Mouse (Mus musculus): ENCODE measurements at regions not wholly inside any gene's neighbourhood (a gene's known extent, or its start where the extent isn't known, plus 50 kb on each side); places are given as distances from the start of the nearest gene placed in this dataset.

DNA sequence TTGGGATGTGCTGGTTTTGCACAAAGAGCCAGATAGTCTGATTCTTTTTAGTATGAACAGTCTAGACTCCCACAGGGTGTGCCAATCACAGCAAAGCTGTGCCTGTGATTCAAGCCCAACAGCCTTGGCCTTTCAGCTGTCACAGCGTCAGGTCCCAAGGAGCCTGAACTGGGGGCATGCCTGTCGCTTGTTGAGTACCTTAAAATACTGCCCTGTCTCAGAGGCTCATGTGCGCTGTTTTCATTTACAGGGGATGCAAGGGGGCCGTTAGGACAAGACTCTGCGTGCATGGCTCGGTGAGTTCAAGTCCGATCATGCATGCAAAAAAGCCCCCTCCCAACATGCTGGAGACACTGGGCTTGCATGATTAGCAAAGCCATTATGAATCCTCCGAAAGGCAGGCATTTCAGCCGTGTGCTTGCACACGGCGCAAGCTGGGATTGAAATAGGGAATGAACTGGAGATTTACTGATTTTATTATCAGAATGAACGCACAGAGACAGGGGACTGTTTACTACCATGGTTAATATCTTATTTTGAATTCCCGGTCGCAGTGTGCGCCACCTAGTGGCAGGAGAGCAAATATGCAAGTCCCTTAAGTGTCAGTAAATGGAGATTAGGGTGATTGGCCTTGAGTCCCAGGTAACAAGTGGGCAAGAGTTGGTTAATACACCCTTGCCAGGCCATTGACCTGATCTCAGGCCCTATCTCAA lies 332.8 kb upstream of the Camk1g start:
- no peak for DNase-seq (ENCODE audit: low read depth)

- DNase-seq (ENCODE audit: low read depth), result no peak
Measured at GRCm38 (mm10) chr1:193700217-193700616, 330.1 kb upstream of the Camk1g start.

DNA sequence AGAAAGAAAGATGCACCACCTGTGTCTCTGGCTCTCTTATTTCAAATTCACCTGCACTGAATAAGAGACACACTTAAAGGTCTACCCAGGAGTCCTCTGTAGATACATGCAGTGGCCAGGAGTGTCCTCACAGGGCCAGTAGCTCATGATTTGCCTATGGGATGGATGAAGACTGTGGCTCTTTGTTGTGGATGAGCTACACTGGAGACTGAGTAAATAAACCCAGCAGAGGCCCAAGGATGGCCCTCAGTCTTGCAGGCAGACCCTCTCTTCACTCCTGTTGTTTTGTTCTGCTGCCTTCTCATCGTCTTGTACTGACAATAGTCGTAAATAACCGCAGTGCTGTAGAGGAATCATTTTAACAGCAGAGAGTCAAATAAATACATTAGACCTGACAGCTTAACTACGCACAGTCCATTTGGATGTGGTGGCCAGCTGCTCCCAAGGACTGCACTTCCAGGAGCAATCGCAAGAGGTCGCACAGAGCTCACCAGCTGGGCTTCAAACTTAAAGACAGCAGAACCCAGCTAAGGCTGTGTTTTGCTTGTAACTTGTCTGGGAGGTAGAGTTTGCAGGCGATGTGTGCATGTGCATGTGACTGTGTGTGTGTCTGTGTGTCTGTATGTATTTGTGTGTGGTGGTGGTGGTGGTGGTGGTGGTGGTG lies 328.6 kb upstream of the Camk1g start:
- no peak for DNase-seq (ENCODE audit: low read depth)

- no peak for DNase-seq (ENCODE audit: low read depth)
Measured at GRCm38 (mm10) chr1:193697857-193698256, 327.8 kb upstream of the Camk1g start.

GRCm38 (mm10) chr1:193697001-193697400 lies 326.9 kb upstream of the Camk1g start:
- DNase-seq (ENCODE audit: low read depth), result no peak

DNA sequence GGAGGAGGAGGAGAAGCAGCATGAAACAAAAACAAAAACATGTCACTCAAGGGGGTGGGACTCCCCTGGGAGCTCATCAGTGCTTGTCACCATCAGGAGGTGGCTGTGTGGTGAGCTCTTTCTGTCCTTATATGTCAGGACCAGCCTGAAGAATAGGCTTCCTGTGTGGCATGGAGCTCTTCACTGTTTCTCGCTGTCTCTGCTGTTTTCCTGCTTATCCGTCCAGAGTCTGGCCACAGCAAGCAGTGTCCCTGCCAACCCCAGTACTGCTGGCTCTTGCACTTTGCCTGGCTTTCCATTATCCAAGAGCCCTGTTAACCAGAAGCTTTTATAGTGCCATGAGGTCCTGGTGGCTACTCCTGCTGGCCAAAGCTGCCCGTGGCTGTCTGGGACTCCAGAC lies 322.9 kb upstream of the Camk1g start:
- no peak for DNase-seq (ENCODE audit: low read depth)

- no peak for DNase-seq (ENCODE audit: low read depth)
Measured at GRCm38 (mm10) chr1:193689601-193690000, 319.5 kb upstream of the Camk1g start.

- no peak for DNase-seq (ENCODE audit: low read depth)
Measured at GRCm38 (mm10) chr1:193682917-193683316, 312.8 kb upstream of the Camk1g start.

GRCm38 (mm10) chr1:193678448-193678847 lies 308.4 kb upstream of the Camk1g start:
- DNase-seq (ENCODE audit: low read depth), result no peak

DNA sequence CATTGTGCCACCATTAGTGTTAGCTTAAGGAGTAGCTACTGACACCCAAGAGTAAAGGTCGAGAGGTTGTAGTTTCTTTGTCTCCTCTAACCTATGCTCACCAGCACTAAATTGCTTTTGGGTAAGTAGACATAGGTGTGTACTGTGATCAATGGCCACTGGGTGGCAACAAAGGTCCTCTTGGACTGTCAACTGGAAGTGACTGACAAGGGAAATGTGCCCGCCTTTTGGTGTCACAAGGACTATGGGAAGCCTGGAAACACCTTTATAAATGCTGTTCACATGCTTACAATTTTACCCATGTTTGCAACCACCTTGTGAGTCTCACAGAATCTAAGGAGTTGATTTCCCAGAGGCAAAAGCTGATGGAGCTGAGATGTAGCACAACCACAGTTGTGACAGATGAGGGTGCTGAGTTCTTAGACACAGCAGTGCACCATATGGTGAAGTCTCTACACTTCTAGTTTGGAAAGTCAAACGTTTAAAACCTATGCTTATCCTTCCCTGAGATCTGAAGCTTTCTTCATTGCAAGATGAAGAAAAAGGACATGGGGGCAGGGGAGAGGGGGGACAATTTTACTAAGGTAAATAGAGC lies 303.2 kb upstream of the Camk1g start:
- DNase-seq (ENCODE audit: low read depth), result no peak

GRCm38 (mm10) chr1:193672681-193673080 lies 302.6 kb upstream of the Camk1g start:
- DNase-seq (ENCODE audit: low read depth), result no peak

- DNase-seq (ENCODE audit: low read depth), result no peak
Measured at GRCm38 (mm10) chr1:193671816-193672254, 301.7 kb upstream of the Camk1g start.

DNA sequence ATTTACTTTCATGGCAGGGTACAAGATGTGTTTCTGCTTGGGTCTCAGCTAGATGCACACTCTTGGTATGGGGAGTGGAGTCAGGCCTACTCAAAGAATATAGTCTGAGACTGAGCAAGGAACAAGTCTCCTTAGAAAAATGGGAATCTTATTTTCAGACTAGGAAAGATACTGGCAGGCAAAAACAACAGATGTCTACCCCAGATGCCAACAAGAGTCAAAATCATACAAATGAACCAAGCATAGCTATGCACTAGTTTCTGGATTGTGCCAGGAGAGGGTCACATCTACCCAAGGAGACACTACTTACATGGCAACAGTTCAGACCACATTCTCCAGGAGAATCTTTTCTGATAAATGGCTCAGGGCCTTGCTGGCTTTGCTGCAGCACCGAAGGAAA lies 300.9 kb upstream of the Camk1g start:
- no peak for DNase-seq (ENCODE audit: low read depth)

DNA sequence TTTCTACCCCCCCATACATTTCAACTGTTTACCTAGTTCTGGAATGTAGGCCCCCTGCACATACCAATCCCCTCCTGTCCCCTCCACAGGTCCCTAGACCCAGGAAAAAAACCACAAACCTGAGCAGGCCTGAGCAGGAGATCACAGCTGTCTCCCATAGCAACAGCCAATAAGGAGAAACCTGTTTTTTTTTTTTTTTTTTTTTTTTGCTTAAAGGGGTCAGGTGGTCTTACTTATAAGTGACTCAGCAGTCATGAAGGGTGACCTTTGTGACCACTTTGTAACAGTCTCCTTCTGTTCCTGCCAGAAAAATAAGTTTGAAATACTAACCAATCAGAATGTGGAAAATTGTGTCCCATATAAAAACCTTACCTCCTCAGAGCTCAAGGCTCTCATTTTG lies 299.9 kb upstream of the Camk1g start:
- DNase-seq (ENCODE audit: low read depth), result no peak

DNA sequence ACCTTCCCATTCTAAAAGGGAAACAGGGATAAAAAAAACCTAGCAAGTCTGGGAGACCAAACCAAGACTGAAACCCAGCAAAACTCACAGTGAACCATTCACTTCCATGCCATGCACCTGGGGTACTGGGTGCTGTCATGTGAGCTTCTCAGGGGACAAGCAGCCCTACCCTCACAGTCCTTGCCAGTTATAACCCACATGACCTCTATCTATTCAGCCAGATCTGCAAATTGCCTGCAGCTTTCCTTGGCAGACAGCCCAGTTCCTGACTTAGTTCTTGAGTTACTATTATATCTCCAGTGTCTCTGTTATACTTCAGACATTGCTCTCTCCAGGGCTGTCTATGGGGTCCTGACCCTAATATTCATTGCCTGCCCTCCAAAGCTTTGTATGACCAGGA lies 298.7 kb upstream of the Camk1g start:
- no peak for DNase-seq (ENCODE audit: low read depth)

DNA sequence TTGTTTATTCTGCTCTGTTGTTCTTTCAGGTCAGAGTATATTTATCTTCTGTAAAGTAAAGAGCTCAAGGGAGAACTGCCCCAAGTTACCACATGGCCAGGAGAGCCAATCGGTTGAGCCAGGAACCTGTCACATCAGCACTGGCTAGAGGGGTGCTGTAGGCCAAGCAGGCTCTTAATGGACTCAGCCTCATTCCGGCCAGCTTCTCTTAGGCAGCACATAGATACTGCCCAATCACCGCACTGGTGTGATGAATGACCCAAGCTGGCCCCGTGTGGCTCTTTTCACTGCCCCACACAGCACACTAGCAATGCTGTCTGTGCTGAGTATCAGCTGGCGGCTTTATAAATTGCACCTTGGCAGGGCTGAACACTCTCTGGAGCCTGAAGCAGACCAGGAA lies 295.8 kb upstream of the Camk1g start:
- no peak for DNase-seq (ENCODE audit: low read depth)

GRCm38 (mm10) chr1:193664569-193664968 lies 294.5 kb upstream of the Camk1g start:
- no peak for DNase-seq (ENCODE audit: low read depth)

DNA sequence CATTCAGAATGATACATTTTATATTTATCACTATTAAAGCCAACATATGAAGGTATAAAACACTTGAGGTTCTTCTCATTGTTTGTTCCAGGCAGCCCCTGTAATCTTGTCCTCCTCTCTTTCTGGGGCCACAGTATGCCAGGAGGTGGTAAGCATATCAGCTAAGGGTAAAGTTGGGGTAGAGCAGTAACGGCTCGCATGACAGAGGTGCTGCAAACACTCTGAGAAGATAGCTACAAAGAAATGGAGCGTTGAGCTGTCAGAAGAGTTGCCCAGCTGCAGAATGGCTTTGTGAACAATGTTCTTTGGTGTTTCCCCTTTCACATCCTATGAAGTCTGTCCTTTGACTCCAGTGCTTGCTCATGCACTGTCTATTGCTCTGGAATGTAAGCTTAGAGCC lies 293.5 kb upstream of the Camk1g start:
- DNase-seq (ENCODE audit: low read depth), result no peak

DNA sequence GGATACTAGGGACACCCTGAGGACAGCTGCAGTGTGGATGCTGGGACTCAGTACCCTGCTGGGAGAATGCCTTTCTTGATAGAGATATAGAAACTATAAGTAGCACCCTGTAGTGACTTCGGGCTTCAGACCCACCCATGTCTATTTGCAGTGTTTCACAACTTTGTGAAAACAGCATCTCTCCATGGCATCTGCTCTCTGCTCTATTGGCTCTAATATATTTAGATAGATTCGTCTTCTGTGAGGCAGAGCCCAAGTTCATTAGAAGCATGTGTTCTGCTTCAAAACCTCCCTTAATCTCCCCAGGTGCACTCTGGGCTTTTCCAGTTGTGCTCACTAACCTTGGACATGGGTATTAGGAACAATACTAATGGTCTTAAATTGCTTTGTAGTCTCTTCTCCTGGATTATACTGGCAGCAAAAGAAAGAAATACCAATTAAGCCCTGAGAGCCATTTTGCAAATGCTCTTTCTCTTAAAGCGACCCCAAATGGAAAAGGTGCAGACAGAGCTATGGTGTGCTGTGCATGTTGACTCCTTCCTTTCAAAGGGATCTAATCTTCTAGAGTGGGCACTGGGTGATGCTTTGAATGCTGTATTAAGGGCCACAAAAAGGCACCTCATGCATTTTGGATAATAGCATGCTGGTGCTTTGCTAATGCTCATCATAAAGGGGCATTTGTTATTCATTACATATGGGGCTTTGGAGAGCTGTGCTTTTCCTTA lies 292.2 kb upstream of the Camk1g start:
- DNase-seq (ENCODE audit: low read depth), result no peak

DNA sequence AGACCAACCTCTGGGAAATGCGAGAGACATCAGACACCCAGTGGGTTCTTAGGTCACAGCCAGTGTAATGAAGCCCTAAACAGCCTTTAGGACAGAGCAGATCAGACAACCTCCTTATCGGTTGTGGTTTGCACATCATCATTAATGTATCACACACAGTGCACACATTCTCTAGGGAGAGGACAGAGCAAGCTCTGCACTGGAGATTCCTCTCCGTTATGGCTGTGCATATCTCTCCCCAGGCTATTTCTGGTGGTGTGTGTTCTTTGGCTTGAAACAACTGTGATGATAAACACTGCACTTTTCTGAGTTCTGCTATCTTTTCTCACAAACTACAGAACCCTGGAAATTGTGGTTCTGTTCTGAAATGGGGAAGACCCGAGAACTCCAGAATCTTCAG lies 291.3 kb upstream of the Camk1g start:
- no peak for DNase-seq (ENCODE audit: low read depth)

DNA sequence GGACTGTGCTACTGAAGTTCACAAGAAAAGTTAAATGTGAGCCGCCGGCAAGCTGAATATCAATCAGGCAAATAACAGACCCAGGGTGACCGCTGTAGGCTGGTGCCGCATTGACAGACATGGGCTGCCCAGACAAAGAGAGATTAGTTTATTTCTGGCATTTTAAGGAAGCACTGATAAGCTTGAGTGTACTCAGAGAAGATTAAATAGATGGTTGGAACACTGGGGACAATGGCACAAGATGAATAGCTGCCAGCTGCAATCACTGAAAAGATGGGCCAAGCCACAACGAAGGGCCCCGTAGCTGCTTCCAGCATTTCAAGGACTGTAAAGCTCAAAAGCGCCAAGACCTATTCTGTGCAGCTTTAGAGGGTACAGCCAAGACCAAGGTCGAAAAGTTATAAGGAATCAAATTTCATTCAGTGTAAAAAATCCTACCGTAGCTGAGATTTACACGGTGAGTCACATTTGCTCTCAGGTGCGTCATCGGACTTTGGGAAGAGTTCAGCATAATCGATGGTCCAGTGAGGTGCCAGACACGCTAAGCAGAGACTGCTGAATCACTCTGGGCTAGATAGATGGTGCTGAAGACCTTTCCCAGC lies 285.1 kb upstream of the Camk1g start:
- DNase-seq (ENCODE audit: low read depth), result no peak

- no peak for DNase-seq (ENCODE audit: low read depth)
Measured at GRCm38 (mm10) chr1:193650275-193650674, 280.2 kb upstream of the Camk1g start.
